Mouse (Mus musculus): ENCODE measurements around the gene Rasa3. TPM values are rescaled to one million over a fixed set of nuclear protein-coding genes. Genes with fewer than 3 reads are reported as not detected.

The Rasa3 gene
- polyA plus RNA-seq (2014; fragmentation: Nextera tagmentation; extraction: Ambion mirVana), result 34.4 and 38.3 TPM in 2 replicates

- peak within 1 kb of the TSS; percentile 93 for H3K27ac ChIP-seq (ENCODE audit: low read depth, low read length)
- H3K4me1 ChIP-seq (ENCODE audit: control insufficient read depth, insufficient read depth, low read length), result peaks cover 20% of the 10 kb centered on the region
- H3K9me3 ChIP-seq (ENCODE audit: control insufficient read depth, low read length), result no peaks in the 10 kb centered on the region
- peaks cover 2% of the 10 kb centered on the region; the same call in 1 of the 2 replicates for H3K27me3 ChIP-seq (ENCODE audit: control insufficient read depth, insufficient read depth, low read length)
- WGBS, result under 1% methylated on average over 42 of the region's 42 CpGs
- ATAC-seq (ENCODE audit: low read depth), result peak; percentile 98
- H3K4me2 ChIP-seq (ENCODE audit: low read depth, low read length), result peak within 1 kb of the TSS; percentile 60
- H3K4me3 ChIP-seq (ENCODE audit: low read depth, low read length), result peak within 1 kb of the TSS; percentile 84
- no peaks in the 10 kb centered on the region for H3K36me3 ChIP-seq (ENCODE audit: control insufficient read depth, insufficient read depth, low read length)
- H3K9ac ChIP-seq (replicated peaks; ENCODE audit: low read depth, low read length), result peak within 1 kb of the TSS; percentile 80
These were observed at the start of gene Rasa3 for GRCm38 (mm10) chr8:13677413-13677883. Rasa3 (minus strand) TSS chr8:13677603.

DNA sequence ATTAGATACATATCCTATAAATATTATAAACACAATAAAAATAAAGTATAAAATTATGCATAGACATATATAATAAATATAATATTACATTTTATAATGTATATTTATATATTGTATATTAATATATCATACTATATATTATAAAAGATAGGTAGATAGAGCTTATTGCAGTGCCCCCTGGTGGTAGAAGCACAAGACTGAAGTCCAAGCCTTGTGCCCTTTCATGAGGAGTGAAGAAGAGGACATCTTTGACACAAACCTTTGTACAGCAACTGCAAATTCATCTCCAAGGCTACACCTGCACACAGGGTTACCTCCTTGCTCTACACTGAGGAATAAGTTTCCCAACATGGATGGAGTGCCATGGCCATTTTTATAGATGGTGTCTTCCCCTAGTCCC lies 48.3 kb upstream of the Rasa3 start:
- no peak for ATAC-seq (ENCODE audit: low read depth)
- Histone ChIP-seq H3K4me3 (ENCODE audit: low read depth, low read length) (no peak overlapping the region), H3K9me3 (ENCODE audit: control insufficient read depth, low read length) (no peaks in the 10 kb centered on the region), H3K27me3 (ENCODE audit: control insufficient read depth, insufficient read depth, low read length) (no peaks in the 10 kb centered on the region), H3K27ac (ENCODE audit: low read depth, low read length) (no peak overlapping the region), H3K4me2 (ENCODE audit: low read depth, low read length) (no peak overlapping the region), H3K9ac (replicated peaks; ENCODE audit: low read depth, low read length) (no peak overlapping the region), H3K4me1 (ENCODE audit: control insufficient read depth, insufficient read depth, low read length) (no peaks in the 10 kb centered on the region), H3K36me3 (ENCODE audit: control insufficient read depth, insufficient read depth, low read length) (no peaks in the 10 kb centered on the region)

GRCm38 (mm10) chr8:13718980-13719379 lies 41.6 kb upstream of the Rasa3 start:
- WGBS, result 91% methylated on average over 8 of the region's 8 CpGs
- Histone ChIP-seq H3K4me1 (ENCODE audit: control insufficient read depth, insufficient read depth, low read length) (no peaks in the 10 kb centered on the region), H3K36me3 (ENCODE audit: control insufficient read depth, insufficient read depth, low read length) (no peaks in the 10 kb centered on the region), H3K27me3 (ENCODE audit: control insufficient read depth, insufficient read depth, low read length) (no peaks in the 10 kb centered on the region), H3K9ac (replicated peaks; ENCODE audit: low read depth, low read length) (no peak overlapping the region), H3K4me2 (ENCODE audit: low read depth, low read length) (no peak overlapping the region), H3K9me3 (ENCODE audit: control insufficient read depth, low read length) (no peaks in the 10 kb centered on the region), H3K4me3 (ENCODE audit: low read depth, low read length) (no peak overlapping the region), H3K27ac (ENCODE audit: low read depth, low read length) (no peak overlapping the region)
- ATAC-seq (ENCODE audit: low read depth), result no peak

GRCm38 (mm10) chr8:13708514-13708913 lies 31.1 kb upstream of the Rasa3 start:
- ATAC-seq (ENCODE audit: low read depth), result no peak
- H3K4me2 ChIP-seq (ENCODE audit: low read depth, low read length), result no peak overlapping the region
- WGBS, result 94% methylated on average over 5 of the region's 5 CpGs

GRCm38 (mm10) chr8:13706918-13707317 lies 29.5 kb upstream of the Rasa3 start:
- no peak overlapping the region for H3K27ac ChIP-seq (ENCODE audit: low read depth, low read length)
- H3K9me3 ChIP-seq (ENCODE audit: control insufficient read depth, low read length), result no peaks in the 10 kb centered on the region
- H3K27me3 ChIP-seq (ENCODE audit: control insufficient read depth, insufficient read depth, low read length), result no peaks in the 10 kb centered on the region
- no peak for ATAC-seq (ENCODE audit: low read depth)
- H3K36me3 ChIP-seq (ENCODE audit: control insufficient read depth, insufficient read depth, low read length), result no peaks in the 10 kb centered on the region
- 94% methylated on average over 5 of the region's 5 CpGs for WGBS
- H3K4me1 ChIP-seq (ENCODE audit: control insufficient read depth, insufficient read depth, low read length), result peaks cover 10% of the 10 kb centered on the region; the same call in 1 of the 2 replicates
- H3K4me3 ChIP-seq (ENCODE audit: low read depth, low read length), result no peak overlapping the region
- H3K4me2 ChIP-seq (ENCODE audit: low read depth, low read length), result no peak overlapping the region
- H3K9ac ChIP-seq (replicated peaks; ENCODE audit: low read depth, low read length), result no peak overlapping the region

More at GRCm38 (mm10) chr8:13708514-13708913, 31.1 kb upstream of the Rasa3 start:
- peaks cover 10% of the 10 kb centered on the region; the same call in 1 of the 2 replicates for H3K4me1 ChIP-seq (ENCODE audit: control insufficient read depth, insufficient read depth, low read length)
- H3K27ac ChIP-seq (ENCODE audit: low read depth, low read length), result no peak overlapping the region
- H3K9ac ChIP-seq (replicated peaks; ENCODE audit: low read depth, low read length), result no peak overlapping the region
- H3K36me3 ChIP-seq (ENCODE audit: control insufficient read depth, insufficient read depth, low read length), result no peaks in the 10 kb centered on the region
- no peaks in the 10 kb centered on the region for H3K27me3 ChIP-seq (ENCODE audit: control insufficient read depth, insufficient read depth, low read length)
- no peak overlapping the region for H3K4me3 ChIP-seq (ENCODE audit: low read depth, low read length)
- H3K9me3 ChIP-seq (ENCODE audit: control insufficient read depth, low read length), result no peaks in the 10 kb centered on the region

DNA sequence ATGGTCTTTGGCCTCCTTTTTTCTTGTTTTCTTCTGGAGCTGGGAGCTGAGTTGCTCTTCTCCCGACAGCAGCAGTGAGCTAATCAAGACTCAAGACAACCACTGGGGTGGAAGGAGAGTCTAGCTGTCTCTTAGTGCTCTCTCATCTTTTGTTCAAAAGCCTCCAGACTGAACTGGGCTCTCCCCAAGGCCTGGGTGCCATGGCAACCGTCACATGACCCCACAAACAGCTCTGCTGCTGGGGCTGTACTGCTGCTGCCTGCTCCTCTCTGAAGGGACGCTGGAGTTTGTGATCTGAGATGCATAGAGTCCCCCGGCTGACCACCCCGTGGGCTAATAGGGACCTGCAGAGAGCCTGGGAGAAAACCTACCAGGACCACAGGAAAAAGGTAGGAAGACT lies 28.3 kb upstream of the Rasa3 start, which contains the start of gene Cfap97d2:
TSS of gene Cfap97d2 (plus strand) at position 222 of the 400 bp plus-strand sequence.
- Histone ChIP-seq H3K4me3 (ENCODE audit: low read depth, low read length) (no peak within 1 kb of the TSS), H3K36me3 (ENCODE audit: control insufficient read depth, insufficient read depth, low read length) (no peaks in the 10 kb centered on the region), H3K9ac (replicated peaks; ENCODE audit: low read depth, low read length) (no peak within 1 kb of the TSS), H3K27me3 (ENCODE audit: control insufficient read depth, insufficient read depth, low read length) (no peaks in the 10 kb centered on the region), H3K9me3 (ENCODE audit: control insufficient read depth, low read length) (no peaks in the 10 kb centered on the region), H3K4me2 (ENCODE audit: low read depth, low read length) (peak within 1 kb of the TSS; percentile 27; the same call in 1 of the 2 replicates), H3K4me1 (ENCODE audit: control insufficient read depth, insufficient read depth, low read length) (peaks cover 10% of the 10 kb centered on the region; the same call in 1 of the 2 replicates), H3K27ac (ENCODE audit: low read depth, low read length) (peak within 1 kb of the TSS; percentile 78; the same call in 1 of the 2 replicates)
- WGBS, result under 1% methylated on average over 5 of the region's 5 CpGs
- peak; percentile 100 for ATAC-seq (ENCODE audit: low read depth)

DNA sequence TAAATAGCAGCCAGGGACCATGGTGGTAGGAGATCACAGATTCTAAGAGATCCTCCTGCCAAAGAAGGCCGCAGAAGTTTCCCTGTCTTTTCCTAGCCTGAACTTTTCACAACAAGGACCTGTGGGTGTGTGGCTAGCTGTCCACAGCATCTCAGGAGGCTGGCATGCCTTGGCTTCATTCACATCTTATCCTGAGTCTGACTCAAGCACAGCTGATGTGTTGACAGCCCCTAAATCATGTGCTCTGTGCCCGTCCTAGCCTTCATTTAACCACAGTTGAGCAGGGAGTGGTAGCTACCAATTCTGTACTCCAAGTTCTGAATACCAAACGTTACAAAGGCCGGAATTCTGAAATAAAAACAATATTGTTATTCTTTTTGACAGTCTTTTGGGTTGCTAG lies 26.9 kb upstream of the Rasa3 start:
- Histone ChIP-seq H3K9ac (replicated peaks; ENCODE audit: low read depth, low read length) (no peak overlapping the region), H3K9me3 (ENCODE audit: control insufficient read depth, low read length) (no peaks in the 10 kb centered on the region), H3K4me1 (ENCODE audit: control insufficient read depth, insufficient read depth, low read length) (peaks cover 10% of the 10 kb centered on the region; the same call in 1 of the 2 replicates), H3K4me2 (ENCODE audit: low read depth, low read length) (no peak overlapping the region), H3K4me3 (ENCODE audit: low read depth, low read length) (no peak overlapping the region), H3K27me3 (ENCODE audit: control insufficient read depth, insufficient read depth, low read length) (no peaks in the 10 kb centered on the region), H3K27ac (ENCODE audit: low read depth, low read length) (no peak overlapping the region), H3K36me3 (ENCODE audit: control insufficient read depth, insufficient read depth, low read length) (no peaks in the 10 kb centered on the region)
- no peak for ATAC-seq (ENCODE audit: low read depth)
- 80% methylated on average over 4 of the region's 4 CpGs for WGBS

GRCm38 (mm10) chr8:13703756-13704155 lies 26.4 kb upstream of the Rasa3 start:
- Histone ChIP-seq H3K27me3 (ENCODE audit: control insufficient read depth, insufficient read depth, low read length) (no peaks in the 10 kb centered on the region), H3K27ac (ENCODE audit: low read depth, low read length) (no peak overlapping the region), H3K4me1 (ENCODE audit: control insufficient read depth, insufficient read depth, low read length) (peaks cover 10% of the 10 kb centered on the region; the same call in 1 of the 2 replicates), H3K36me3 (ENCODE audit: control insufficient read depth, insufficient read depth, low read length) (no peaks in the 10 kb centered on the region), H3K9ac (replicated peaks; ENCODE audit: low read depth, low read length) (no peak overlapping the region), H3K4me2 (ENCODE audit: low read depth, low read length) (no peak overlapping the region), H3K4me3 (ENCODE audit: low read depth, low read length) (no peak overlapping the region), H3K9me3 (ENCODE audit: control insufficient read depth, low read length) (no peaks in the 10 kb centered on the region)
- ATAC-seq (ENCODE audit: low read depth), result no peak
- 91% methylated on average over 6 of the region's 6 CpGs for WGBS

- no peak overlapping the region for H3K27ac ChIP-seq (ENCODE audit: low read depth, low read length)
- H3K4me3 ChIP-seq (ENCODE audit: low read depth, low read length), result no peak overlapping the region
- peaks cover 10% of the 10 kb centered on the region; the same call in 1 of the 2 replicates for H3K4me1 ChIP-seq (ENCODE audit: control insufficient read depth, insufficient read depth, low read length)
- ATAC-seq (ENCODE audit: low read depth), result no peak
- no peaks in the 10 kb centered on the region for H3K27me3 ChIP-seq (ENCODE audit: control insufficient read depth, insufficient read depth, low read length)
- 62% methylated on average over 4 of the region's 4 CpGs for WGBS
- H3K9me3 ChIP-seq (ENCODE audit: control insufficient read depth, low read length), result no peaks in the 10 kb centered on the region
- H3K4me2 ChIP-seq (ENCODE audit: low read depth, low read length), result no peak overlapping the region
- no peak overlapping the region for H3K9ac ChIP-seq (replicated peaks; ENCODE audit: low read depth, low read length)
- no peaks in the 10 kb centered on the region for H3K36me3 ChIP-seq (ENCODE audit: control insufficient read depth, insufficient read depth, low read length)
These were observed 25.4 kb upstream of the Rasa3 start for GRCm38 (mm10) chr8:13702755-13703154.
